Mouse (Mus musculus): ENCODE data around the gene Bpifb4. TPM values are rescaled to one million over a fixed set of nuclear protein-coding genes. Genes with fewer than 3 reads are reported as not detected.

Gene Bpifb4
- total and polyA plus RNA-seq, 3 experiments: not detected

- Histone ChIP-seq H3K27me3 (ENCODE audit: insufficient read depth, low read length) (peaks cover 12% of the 10 kb centered on the region; the same call in 1 of the 2 replicates), H3K4me1 (ENCODE audit: insufficient read depth, low read depth, low read length) (peaks cover 5% of the 10 kb centered on the region), H3K9me3 (replicated peaks) (no peaks in the 10 kb centered on the region), H3K4me3 (ENCODE audit: low read depth, low read length) (no peak overlapping the region), H3K36me3 (replicated peaks) (no peaks in the 10 kb centered on the region)
- DNase-seq (ENCODE audit: low spot score): peak; percentile 34
- TF ChIP-seq GATA1 (IDR thresholded peaks at IDR 0.05; ENCODE audit: borderline replicate concordance, low read length): no peak
- peak; percentile 62; the same call in 1 of the 2 replicates for TF ChIP-seq CTCF (IDR thresholded peaks at IDR 0.05; ENCODE audit: low read depth, low read length)
- ATAC-seq (ENCODE audit: extremely low read depth, insufficient number of reproducible peaks, low FRiP score, poor library complexity, severe bottlenecking): no peak
Measured at GRCm38 (mm10) chr2:153943537-153943936, 5.5 kb downstream of the Bpifb4 start.

- H3K9me3 ChIP-seq (replicated peaks): no peaks in the 10 kb centered on the region
- DNase-seq (ENCODE audit: low spot score) (no peak), ATAC-seq (ENCODE audit: extremely low read depth, insufficient number of reproducible peaks, low FRiP score, poor library complexity, severe bottlenecking) (no peak)
- H3K4me1 ChIP-seq (ENCODE audit: insufficient read depth, low read depth, low read length): no peaks in the 10 kb centered on the region
- H3K4me3 ChIP-seq (ENCODE audit: low read depth, low read length): no peak overlapping the region
- H3K27me3 ChIP-seq (ENCODE audit: insufficient read depth, low read length): peaks cover 17% of the 10 kb centered on the region; the same call in 1 of the 2 replicates
- TF ChIP-seq GATA1 (IDR thresholded peaks at IDR 0.05; ENCODE audit: borderline replicate concordance, low read length) (no peak), POLR2AphosphoS5 (IDR thresholded peaks at IDR 0.05; ENCODE audit: insufficient replicate concordance, low read depth, low read length) (no peak)
- H3K36me3 ChIP-seq (replicated peaks): no peaks in the 10 kb centered on the region
Measured at GRCm38 (mm10) chr2:153944567-153944966, 6.6 kb downstream of the Bpifb4 start.

- ATAC-seq (ENCODE audit: extremely low read depth, insufficient number of reproducible peaks, low FRiP score, poor library complexity, severe bottlenecking) (no peak), DNase-seq (ENCODE audit: low spot score) (peak; percentile 24)
Measured at GRCm38 (mm10) chr2:153952897-153953296, 14.9 kb downstream of the Bpifb4 start.

GRCm38 (mm10) chr2:153953836-153954235, 15.8 kb downstream of the Bpifb4 start:
- TF ChIP-seq CTCF (IDR thresholded peaks at IDR 0.05; ENCODE audit: low read depth, low read length) (peak; percentile 39; the same call in 1 of the 2 replicates), GATA2 (IDR thresholded peaks at IDR 0.05; ENCODE audit: borderline replicate concordance, low read depth, low read length) (no peak), GATA1 (IDR thresholded peaks at IDR 0.05; ENCODE audit: borderline replicate concordance, low read length) (no peak), TAL1 (conservative IDR thresholded peaks at IDR 0.05; ENCODE audit: low read depth, low read length) (no peak)
- no peak for ATAC-seq (ENCODE audit: extremely low read depth, insufficient number of reproducible peaks, low FRiP score, poor library complexity, severe bottlenecking)
- no peak for DNase-seq (ENCODE audit: low spot score)
- Histone ChIP-seq H3K27me3 (ENCODE audit: insufficient read depth, low read length) (peaks cover 9% of the 10 kb centered on the region; the same call in 1 of the 2 replicates), H3K4me3 (ENCODE audit: low read depth, low read length) (no peak overlapping the region), H3K4me1 (ENCODE audit: insufficient read depth, low read depth, low read length) (peaks cover 3% of the 10 kb centered on the region), H3K36me3 (replicated peaks) (no peaks in the 10 kb centered on the region), H3K9me3 (replicated peaks) (no peaks in the 10 kb centered on the region)

More at GRCm38 (mm10) chr2:153952897-153953296, 14.9 kb downstream of the Bpifb4 start:
- Histone ChIP-seq H3K36me3 (replicated peaks) (no peaks in the 10 kb centered on the region), H3K27me3 (ENCODE audit: insufficient read depth, low read length) (peaks cover 9% of the 10 kb centered on the region; the same call in 1 of the 2 replicates), H3K9me3 (replicated peaks) (no peaks in the 10 kb centered on the region), H3K4me3 (ENCODE audit: low read depth, low read length) (no peak overlapping the region), H3K4me1 (ENCODE audit: insufficient read depth, low read depth, low read length) (peaks cover 3% of the 10 kb centered on the region)
- TF ChIP-seq TAL1 (conservative IDR thresholded peaks at IDR 0.05; ENCODE audit: low read depth, low read length): no peak
- TF ChIP-seq GATA1 (IDR thresholded peaks at IDR 0.05; ENCODE audit: borderline replicate concordance, low read length): no peak
- peak; percentile 78; the same call in 1 of the 2 replicates for TF ChIP-seq CTCF (IDR thresholded peaks at IDR 0.05; ENCODE audit: low read depth, low read length)
- TF ChIP-seq POLR2AphosphoS5 (IDR thresholded peaks at IDR 0.05; ENCODE audit: insufficient replicate concordance, low read depth, low read length): no peak

- DNase-seq (ENCODE audit: low spot score) (no peak), ATAC-seq (ENCODE audit: extremely low read depth, insufficient number of reproducible peaks, low FRiP score, poor library complexity, severe bottlenecking) (no peak)
- H3K27me3 ChIP-seq (ENCODE audit: insufficient read depth, low read length): peaks cover 4% of the 10 kb centered on the region; the same call in 1 of the 2 replicates
- no peaks in the 10 kb centered on the region for H3K36me3 ChIP-seq (replicated peaks)
- no peaks in the 10 kb centered on the region for H3K4me1 ChIP-seq (ENCODE audit: insufficient read depth, low read depth, low read length)
- no peaks in the 10 kb centered on the region for H3K9me3 ChIP-seq (replicated peaks)
- H3K4me3 ChIP-seq (ENCODE audit: low read depth, low read length): no peak overlapping the region
- TF ChIP-seq GATA1 (IDR thresholded peaks at IDR 0.05; ENCODE audit: borderline replicate concordance, low read length) (no peak), TAL1 (conservative IDR thresholded peaks at IDR 0.05; ENCODE audit: low read depth, low read length) (no peak), GATA2 (IDR thresholded peaks at IDR 0.05; ENCODE audit: borderline replicate concordance, low read depth, low read length) (no peak), CTCF (IDR thresholded peaks at IDR 0.05; ENCODE audit: low read depth, low read length) (no peak), POLR2AphosphoS5 (IDR thresholded peaks at IDR 0.05; ENCODE audit: insufficient replicate concordance, low read depth, low read length) (no peak)
Measured at GRCm38 (mm10) chr2:153962821-153963331, 24.9 kb downstream of the Bpifb4 start.

- TF ChIP-seq GATA2 (IDR thresholded peaks at IDR 0.05; ENCODE audit: borderline replicate concordance, low read depth, low read length) (no peak), TAL1 (conservative IDR thresholded peaks at IDR 0.05; ENCODE audit: low read depth, low read length) (no peak), GATA1 (IDR thresholded peaks at IDR 0.05; ENCODE audit: borderline replicate concordance, low read length) (no peak)
- H3K27me3 ChIP-seq (ENCODE audit: insufficient read depth, low read length): peaks cover 4% of the 10 kb centered on the region; the same call in 1 of the 2 replicates
- H3K9me3 ChIP-seq (replicated peaks): no peaks in the 10 kb centered on the region
- no peaks in the 10 kb centered on the region for H3K4me1 ChIP-seq (ENCODE audit: insufficient read depth, low read depth, low read length)
- DNase-seq (ENCODE audit: low spot score) (no peak), ATAC-seq (ENCODE audit: extremely low read depth, insufficient number of reproducible peaks, low FRiP score, poor library complexity, severe bottlenecking) (no peak)
- no peaks in the 10 kb centered on the region for H3K36me3 ChIP-seq (replicated peaks)
- no peak overlapping the region for H3K4me3 ChIP-seq (ENCODE audit: low read depth, low read length)
Measured at GRCm38 (mm10) chr2:153963334-153963733, 25.3 kb downstream of the Bpifb4 start.

- Histone ChIP-seq H3K27me3 (ENCODE audit: insufficient read depth, low read length) (no peaks in the 10 kb centered on the region; the same call in none of the 2 replicates), H3K36me3 (replicated peaks) (no peaks in the 10 kb centered on the region), H3K4me1 (ENCODE audit: insufficient read depth, low read depth, low read length) (no peaks in the 10 kb centered on the region), H3K9me3 (replicated peaks) (no peaks in the 10 kb centered on the region), H3K4me3 (ENCODE audit: low read depth, low read length) (no peak overlapping the region)
- DNase-seq (ENCODE audit: low spot score): no peak
- no peak for ATAC-seq (ENCODE audit: extremely low read depth, insufficient number of reproducible peaks, low FRiP score, poor library complexity, severe bottlenecking)
- no peak for TF ChIP-seq GATA1 (IDR thresholded peaks at IDR 0.05; ENCODE audit: borderline replicate concordance, low read length)
- TF ChIP-seq POLR2AphosphoS5 (IDR thresholded peaks at IDR 0.05; ENCODE audit: insufficient replicate concordance, low read depth, low read length): no peak
- TF ChIP-seq TAL1 (conservative IDR thresholded peaks at IDR 0.05; ENCODE audit: low read depth, low read length): no peak
- TF ChIP-seq CTCF (IDR thresholded peaks at IDR 0.05; ENCODE audit: low read depth, low read length): no peak
- no peak for TF ChIP-seq GATA2 (IDR thresholded peaks at IDR 0.05; ENCODE audit: borderline replicate concordance, low read depth, low read length)
Measured at GRCm38 (mm10) chr2:153970221-153970620, 32.2 kb downstream of the Bpifb4 start.
